Mouse (Mus musculus): ENCODE results near the gene Ddx46. TPM values are rescaled to one million over a fixed set of nuclear protein-coding genes. Genes with fewer than 3 reads are reported as not detected.
A peak's percentile ranks its signal among the peaks of the same experiment; 100 is the strongest.

Ddx46 gene
- total and polyA plus RNA-seq, 3 experiments: 38.6 to 129 (median 86.6) TPM

DNA sequence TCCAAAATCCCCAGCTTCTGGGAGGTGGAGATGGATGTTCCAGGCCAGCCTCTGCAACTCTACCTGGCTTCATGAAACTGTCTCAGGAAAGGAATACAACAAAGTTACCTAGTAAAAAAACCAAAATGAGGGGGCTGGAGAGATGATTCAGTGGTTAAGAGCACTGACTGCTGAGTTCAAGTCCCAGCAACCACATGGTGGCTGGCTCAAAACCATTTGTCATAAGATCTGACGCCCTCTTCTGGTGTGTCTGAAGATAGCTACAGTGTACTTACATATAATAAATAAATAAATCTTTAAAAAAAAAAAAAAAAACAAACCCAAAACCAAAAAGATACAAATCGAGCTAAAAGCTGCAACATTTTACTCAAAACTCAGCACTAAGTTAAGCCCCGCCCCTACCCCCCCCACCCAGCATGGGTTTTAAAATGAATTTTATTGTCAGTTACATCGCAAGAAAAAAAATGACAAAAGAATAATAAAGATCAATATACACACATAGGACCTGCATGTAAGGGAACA lies 91.8 kb downstream of the Ddx46 start:
- Histone ChIP-seq H3K9me3 (replicated peaks) (no peaks in the 10 kb centered on the region), H3K4me3 (ENCODE audit: low read depth, low read length) (peak overlapping the region; percentile 78), H3K4me1 (ENCODE audit: insufficient read depth, low read depth, low read length) (peaks cover 16% of the 10 kb centered on the region), H3K36me3 (replicated peaks) (peaks cover 57% of the 10 kb centered on the region), H3K27me3 (ENCODE audit: insufficient read depth, low read length) (no peaks in the 10 kb centered on the region)
- TF ChIP-seq GATA1 (IDR thresholded peaks at IDR 0.05; ENCODE audit: borderline replicate concordance, low read length) (no peak), GATA2 (IDR thresholded peaks at IDR 0.05; ENCODE audit: borderline replicate concordance, low read depth, low read length) (no peak), TAL1 (conservative IDR thresholded peaks at IDR 0.05; ENCODE audit: low read depth, low read length) (no peak), POLR2AphosphoS5 (IDR thresholded peaks at IDR 0.05; ENCODE audit: insufficient replicate concordance, low read depth, low read length) (no peak), CTCF (IDR thresholded peaks at IDR 0.05; ENCODE audit: low read depth, low read length) (no peak)
- DNase-seq (ENCODE audit: low spot score) (no peak), ATAC-seq (ENCODE audit: extremely low read depth, insufficient number of reproducible peaks, low FRiP score, poor library complexity, severe bottlenecking) (no peak)

DNA sequence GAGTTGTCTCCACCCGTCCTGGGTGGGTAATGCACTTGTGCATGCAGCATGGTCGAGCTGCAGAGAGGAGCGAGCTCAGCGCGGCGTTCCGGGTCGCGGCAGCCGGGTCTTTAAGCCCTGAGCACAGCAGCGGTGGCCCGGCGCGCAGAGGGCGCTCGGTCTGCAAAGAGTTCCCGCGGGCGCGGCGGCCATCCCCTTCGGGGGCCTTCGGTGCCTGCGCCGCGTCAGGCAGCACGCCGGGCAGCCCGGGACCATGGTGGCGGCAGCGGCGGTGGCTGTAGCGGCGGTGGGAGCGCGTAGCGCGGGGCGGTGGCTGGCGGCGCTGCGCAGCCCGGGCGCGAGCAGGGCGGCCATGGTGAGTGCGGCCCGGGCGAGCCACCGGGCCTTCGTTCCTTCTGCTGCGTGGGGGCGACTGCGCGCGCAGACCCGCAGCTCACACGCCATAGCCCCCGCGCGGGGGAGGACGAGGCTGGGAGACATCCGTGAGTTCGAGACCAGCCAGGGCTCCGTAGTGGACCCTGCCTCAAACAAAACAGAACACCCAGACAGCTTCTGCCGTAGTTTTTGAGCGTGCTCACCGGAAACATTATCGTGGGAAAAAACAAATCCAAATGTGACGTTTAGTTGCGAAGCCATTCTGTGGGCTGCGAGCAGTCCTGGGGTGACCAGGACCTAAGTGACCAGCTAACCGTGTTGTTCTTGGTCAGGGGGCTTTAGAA lies 92.5 kb downstream of the Ddx46 start, which contains the start of gene Pcbd2:
TSS of gene Pcbd2 (plus strand) at position 249 of the 719 bp plus-strand sequence.
- no peaks in the 10 kb centered on the region for H3K9me3 ChIP-seq (replicated peaks)
- ATAC-seq (ENCODE audit: extremely low read depth, insufficient number of reproducible peaks, low FRiP score, poor library complexity, severe bottlenecking) (no peak), DNase-seq (ENCODE audit: low spot score) (peak; percentile 81)

DNA sequence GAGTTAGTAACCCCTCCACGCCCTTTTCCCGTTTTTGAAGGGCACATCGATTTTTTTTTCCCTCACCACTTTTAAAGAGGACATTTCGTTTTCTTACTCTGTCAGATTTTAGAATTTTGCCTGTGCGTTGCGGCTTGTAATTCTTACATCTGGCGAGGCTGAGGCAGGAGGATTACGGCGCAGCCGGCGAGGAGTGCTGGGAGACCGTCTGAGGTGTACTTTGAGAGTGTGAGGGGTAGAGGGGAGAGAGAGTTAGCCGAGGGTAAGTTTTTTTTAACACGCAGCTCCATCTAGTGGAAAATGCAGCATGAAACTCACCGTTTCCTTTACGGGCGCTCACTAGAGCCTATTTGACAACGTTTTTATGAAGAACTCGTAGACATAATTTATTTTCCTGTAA lies 93.0 kb downstream of the Ddx46 start:
- Histone ChIP-seq H3K36me3 (replicated peaks) (peaks cover 53% of the 10 kb centered on the region), H3K27me3 (ENCODE audit: insufficient read depth, low read length) (no peaks in the 10 kb centered on the region), H3K4me3 (ENCODE audit: low read depth, low read length) (peak overlapping the region; percentile 78), H3K9me3 (replicated peaks) (no peaks in the 10 kb centered on the region), H3K4me1 (ENCODE audit: insufficient read depth, low read depth, low read length) (peaks cover 19% of the 10 kb centered on the region)
- TF ChIP-seq TAL1 (conservative IDR thresholded peaks at IDR 0.05; ENCODE audit: low read depth, low read length) (no peak), POLR2AphosphoS5 (IDR thresholded peaks at IDR 0.05; ENCODE audit: insufficient replicate concordance, low read depth, low read length) (no peak), GATA1 (IDR thresholded peaks at IDR 0.05; ENCODE audit: borderline replicate concordance, low read length) (no peak), GATA2 (IDR thresholded peaks at IDR 0.05; ENCODE audit: borderline replicate concordance, low read depth, low read length) (no peak), CTCF (IDR thresholded peaks at IDR 0.05; ENCODE audit: low read depth, low read length) (no peak)
- peak; percentile 86 for DNase-seq (ENCODE audit: low spot score)
- ATAC-seq (ENCODE audit: extremely low read depth, insufficient number of reproducible peaks, low FRiP score, poor library complexity, severe bottlenecking): peak; percentile 81

More for the DNA sequence above, 92.5 kb downstream of the Ddx46 start, which contains the start of gene Pcbd2:
- no peak for TF ChIP-seq GATA2 (IDR thresholded peaks at IDR 0.05; ENCODE audit: borderline replicate concordance, low read depth, low read length)
- peak within 1 kb of the TSS; percentile 78 for H3K4me3 ChIP-seq (ENCODE audit: low read depth, low read length)
- no peaks in the 10 kb centered on the region for H3K27me3 ChIP-seq (ENCODE audit: insufficient read depth, low read length)
- H3K4me1 ChIP-seq (ENCODE audit: insufficient read depth, low read depth, low read length): peaks cover 19% of the 10 kb centered on the region
- H3K36me3 ChIP-seq (replicated peaks): peaks cover 54% of the 10 kb centered on the region

- no peak for DNase-seq (ENCODE audit: low spot score)
- TF ChIP-seq TAL1 (conservative IDR thresholded peaks at IDR 0.05; ENCODE audit: low read depth, low read length) (no peak), GATA1 (IDR thresholded peaks at IDR 0.05; ENCODE audit: borderline replicate concordance, low read length) (no peak)
- Histone ChIP-seq H3K36me3 (replicated peaks) (peaks cover 51% of the 10 kb centered on the region), H3K4me1 (ENCODE audit: insufficient read depth, low read depth, low read length) (peaks cover 19% of the 10 kb centered on the region), H3K27me3 (ENCODE audit: insufficient read depth, low read length) (no peaks in the 10 kb centered on the region), H3K9me3 (replicated peaks) (no peaks in the 10 kb centered on the region), H3K4me3 (ENCODE audit: low read depth, low read length) (no peak overlapping the region)
- ATAC-seq (ENCODE audit: extremely low read depth, insufficient number of reproducible peaks, low FRiP score, poor library complexity, severe bottlenecking): no peak
Observed at GRCm38 (mm10) chr13:55730716-55731115, 95.9 kb downstream of the Ddx46 start.

Other genes starting within 250 kb of the Ddx46 start
- not detected in 2 replicates for gene Slc34a1, start 236.8 kb upstream of the Ddx46 start, total RNA-seq (2014; fragmentation: Nextera tagmentation)
- gene Slc34a1, start 236.8 kb upstream of the Ddx46 start, total RNA-seq (2017): 0.06 and 0.93 TPM in 2 replicates
- not detected in 2 replicates for gene Slc34a1, start 236.8 kb upstream of the Ddx46 start, polyA plus RNA-seq (2012)
- not detected in 2 replicates for gene Pfn3, start 219.8 kb upstream of the Ddx46 start, total RNA-seq (2014; fragmentation: Nextera tagmentation)
- gene Pfn3, start 219.8 kb upstream of the Ddx46 start, total RNA-seq (2017): not detected in 2 replicates
- not detected in 2 replicates for gene Pfn3, start 219.8 kb upstream of the Ddx46 start, polyA plus RNA-seq (2012)
- not detected in 2 replicates for gene F12, start 208.2 kb upstream of the Ddx46 start, total RNA-seq (2014; fragmentation: Nextera tagmentation)
- gene F12, start 208.2 kb upstream of the Ddx46 start, total RNA-seq (2017): 0.05 TPM in 1 of 2 replicates, not detected in the other
- not detected in 2 replicates for gene F12, start 208.2 kb upstream of the Ddx46 start, polyA plus RNA-seq (2012)
- gene Grk6, start 190.0 kb upstream of the Ddx46 start, total RNA-seq (2014; fragmentation: Nextera tagmentation): 23.0 and 27.5 TPM in 2 replicates
- 48.9 and 53.9 TPM in 2 replicates for gene Grk6, start 190.0 kb upstream of the Ddx46 start, total RNA-seq (2017)
- gene Grk6, start 190.0 kb upstream of the Ddx46 start, polyA plus RNA-seq (2012): 42.6 and 46.0 TPM in 2 replicates
- gene Prr7, start 170.8 kb upstream of the Ddx46 start, total RNA-seq (2014; fragmentation: Nextera tagmentation): 0.53 TPM in 1 of 2 replicates, not detected in the other
- gene Prr7, start 170.8 kb upstream of the Ddx46 start, total RNA-seq (2017): 0.44 and 1.6 TPM in 2 replicates
- gene Prr7, start 170.8 kb upstream of the Ddx46 start, polyA plus RNA-seq (2012): 1.6 and 2.7 TPM in 2 replicates
- not detected in 2 replicates for gene Dbn1, start 146.9 kb upstream of the Ddx46 start, total RNA-seq (2014; fragmentation: Nextera tagmentation)
- 0.23 and 0.33 TPM in 2 replicates for gene Dbn1, start 146.9 kb upstream of the Ddx46 start, total RNA-seq (2017)
- gene Dbn1, start 146.9 kb upstream of the Ddx46 start, polyA plus RNA-seq (2012): 0.25 and 0.30 TPM in 2 replicates
- gene Pdlim7, start 121.4 kb upstream of the Ddx46 start, total RNA-seq (2014; fragmentation: Nextera tagmentation): 19.9 and 20.0 TPM in 2 replicates
- gene Pdlim7, start 121.4 kb upstream of the Ddx46 start, total RNA-seq (2017): 8.5 and 13.5 TPM in 2 replicates
- gene Pdlim7, start 121.4 kb upstream of the Ddx46 start, polyA plus RNA-seq (2012): 52.5 and 61.7 TPM in 2 replicates
- gene Dok3, start 105.7 kb upstream of the Ddx46 start, total RNA-seq (2014; fragmentation: Nextera tagmentation): 1.6 and 1.7 TPM in 2 replicates
- gene Dok3, start 105.7 kb upstream of the Ddx46 start, total RNA-seq (2017): 8.4 and 8.8 TPM in 2 replicates
- 11.6 and 14.4 TPM in 2 replicates for gene Dok3, start 105.7 kb upstream of the Ddx46 start, polyA plus RNA-seq (2012)
- gene Ddx41, start 98.4 kb upstream of the Ddx46 start, total RNA-seq (2014; fragmentation: Nextera tagmentation): 51.5 and 60.8 TPM in 2 replicates
- 59.1 and 67.7 TPM in 2 replicates for gene Ddx41, start 98.4 kb upstream of the Ddx46 start, total RNA-seq (2017)
- gene Ddx41, start 98.4 kb upstream of the Ddx46 start, polyA plus RNA-seq (2012): 101 and 104 TPM in 2 replicates
- 54.4 and 65.4 TPM in 2 replicates for gene Fam193b, start 63.9 kb upstream of the Ddx46 start, total RNA-seq (2014; fragmentation: Nextera tagmentation)
- gene Fam193b, start 63.9 kb upstream of the Ddx46 start, total RNA-seq (2017): 23.3 and 25.8 TPM in 2 replicates
- 57.3 and 68.0 TPM in 2 replicates for gene Fam193b, start 63.9 kb upstream of the Ddx46 start, polyA plus RNA-seq (2012)
- gene Tmed9, start 61.3 kb upstream of the Ddx46 start, total RNA-seq (2014; fragmentation: Nextera tagmentation): 46.5 and 56.7 TPM in 2 replicates
- gene Tmed9, start 61.3 kb upstream of the Ddx46 start, total RNA-seq (2017): 100 and 102 TPM in 2 replicates
- gene Tmed9, start 61.3 kb upstream of the Ddx46 start, polyA plus RNA-seq (2012): 149 and 172 TPM in 2 replicates
- 7.4 and 10.6 TPM in 2 replicates for gene B4galt7, start 35.1 kb upstream of the Ddx46 start, total RNA-seq (2014; fragmentation: Nextera tagmentation)
- gene B4galt7, start 35.1 kb upstream of the Ddx46 start, total RNA-seq (2017): 16.7 and 17.6 TPM in 2 replicates
- 15.2 and 15.4 TPM in 2 replicates for gene B4galt7, start 35.1 kb upstream of the Ddx46 start, polyA plus RNA-seq (2012)
- gene Caml, start 12.0 kb upstream of the Ddx46 start, total RNA-seq (2014; fragmentation: Nextera tagmentation): 27.2 and 27.4 TPM in 2 replicates
- gene Caml, start 12.0 kb upstream of the Ddx46 start, total RNA-seq (2017): 33.8 and 37.2 TPM in 2 replicates
- gene Caml, start 12.0 kb upstream of the Ddx46 start, polyA plus RNA-seq (2012): 24.5 and 25.2 TPM in 2 replicates
- 84.0 and 88.9 TPM in 2 replicates for gene B230219D22Rik, start 58.1 kb downstream of the Ddx46 start, total RNA-seq (2014; fragmentation: Nextera tagmentation)
- gene B230219D22Rik, start 58.1 kb downstream of the Ddx46 start, total RNA-seq (2017): 58.4 and 64.2 TPM in 2 replicates
- 20.3 and 28.2 TPM in 2 replicates for gene B230219D22Rik, start 58.1 kb downstream of the Ddx46 start, polyA plus RNA-seq (2012)
- 14.0 and 15.0 TPM in 2 replicates for gene Txndc15, start 79.6 kb downstream of the Ddx46 start, total RNA-seq (2014; fragmentation: Nextera tagmentation)
- gene Txndc15, start 79.6 kb downstream of the Ddx46 start, total RNA-seq (2017): 36.8 and 43.6 TPM in 2 replicates
- 11.6 and 14.0 TPM in 2 replicates for gene Txndc15, start 79.6 kb downstream of the Ddx46 start, polyA plus RNA-seq (2012)
- gene Pcbd2, start 92.3 kb downstream of the Ddx46 start, total RNA-seq (2014; fragmentation: Nextera tagmentation): 13.1 and 19.2 TPM in 2 replicates
- 30.3 and 30.9 TPM in 2 replicates for gene Pcbd2, start 92.3 kb downstream of the Ddx46 start, total RNA-seq (2017)
- 43.4 and 59.1 TPM in 2 replicates for gene Pcbd2, start 92.3 kb downstream of the Ddx46 start, polyA plus RNA-seq (2012)
- not detected in 2 replicates for gene Catsper3, start 149.5 kb downstream of the Ddx46 start, total RNA-seq (2014; fragmentation: Nextera tagmentation)
- gene Catsper3, start 149.5 kb downstream of the Ddx46 start, total RNA-seq (2017): not detected in 2 replicates
- not detected in 2 replicates for gene Catsper3, start 149.5 kb downstream of the Ddx46 start, polyA plus RNA-seq (2012)
- not detected in 2 replicates for gene Pitx1, start 201.2 kb downstream of the Ddx46 start, total RNA-seq (2014; fragmentation: Nextera tagmentation)
- gene Pitx1, start 201.2 kb downstream of the Ddx46 start, total RNA-seq (2017): not detected in 2 replicates
- not detected in 2 replicates for gene Pitx1, start 201.2 kb downstream of the Ddx46 start, polyA plus RNA-seq (2012)

Measured in G1E (cell line).